Mouse (Mus musculus) heart, postnatal 14 days (tissue): ENCODE data around the gene Atxn7l1. TPM values are rescaled to one million over a fixed set of nuclear protein-coding genes. Genes with fewer than 3 reads are reported as not detected.

Source experiments
- DNase-seq, 2 experiments: peaks; one replicate each; pipeline ENCODE4 v3.0.0; 2021 to 2022
- intact Hi-C: fragments of 180-260 bp; cut with DNase I; formaldehyde crosslinking; loops from one replicate; pipeline ENCODE4 v1.15.1; 2025
- total RNA-seq, 2 experiments: library from RNA; stranded (reverse); gene quantifications; 2 replicates each; pipeline ENCODE4 v1.2.3; 2021

The Atxn7l1 gene
- total RNA-seq, 2 experiments from 2014 or later, result 17.1 to 18.6 TPM

DNA sequence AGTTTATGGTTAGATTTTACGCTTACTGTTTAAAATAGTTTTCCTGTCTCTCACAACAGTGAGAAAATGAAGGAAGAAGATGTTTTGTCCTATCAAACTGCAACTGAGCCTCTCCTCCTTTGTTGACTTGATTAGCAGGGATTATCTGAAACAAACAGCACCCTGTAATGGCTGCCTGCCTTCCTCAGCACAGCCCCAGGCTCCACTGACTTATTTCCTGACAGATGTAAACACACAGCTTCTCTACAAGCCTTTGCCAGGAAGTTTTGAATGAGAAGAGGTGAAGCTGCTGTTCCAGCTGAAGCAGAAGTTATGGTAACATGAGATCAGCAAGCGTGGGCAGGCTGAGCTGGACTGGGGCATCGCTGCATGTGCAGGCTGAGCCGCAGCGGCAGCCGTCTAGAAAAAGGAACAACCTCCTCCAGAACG lies 255.8 kb downstream of the Atxn7l1 start:
- DNase-seq, result peak in 1 of 2 experiments; percentile 4
- intact Hi-C loops, result no loop called here

- DNase-seq, result no peak
- intact Hi-C loops, result no loop called here
Measured at GRCm38 (mm10) chr12:33404996-33405395, 257.5 kb downstream of the Atxn7l1 start.

DNA sequence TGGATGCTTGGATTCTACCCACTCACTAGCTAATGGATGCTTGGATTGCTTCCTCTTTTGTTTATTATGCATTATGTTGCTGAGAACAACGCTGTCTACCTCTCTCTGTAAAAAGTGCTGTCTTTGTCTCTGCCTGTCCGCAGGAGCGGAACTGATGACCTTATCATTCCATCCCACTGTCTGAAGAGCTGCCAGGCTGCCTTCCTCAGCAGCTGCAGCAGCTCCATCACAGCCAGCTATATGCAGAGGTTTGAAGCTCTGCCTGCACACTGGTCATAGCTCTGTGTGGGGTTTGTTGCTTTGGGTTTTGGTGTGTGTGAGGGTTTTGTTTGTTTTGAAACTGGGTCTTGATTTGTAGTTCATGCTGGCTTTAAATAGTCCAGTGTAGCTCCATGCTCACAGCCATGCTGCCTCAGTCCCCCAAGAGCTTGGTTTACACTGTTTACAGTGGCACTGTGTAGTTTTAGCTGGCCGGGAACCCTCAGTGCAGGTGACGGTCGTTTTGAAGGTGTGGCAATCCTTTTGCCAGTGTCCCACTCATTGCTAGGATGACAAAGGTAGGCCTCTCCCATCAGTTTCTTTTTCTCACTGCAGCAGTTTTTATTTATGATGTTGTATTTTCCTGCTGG lies 258.0 kb downstream of the Atxn7l1 start:
- intact Hi-C loops, result no loop called here
- no peak for DNase-seq

- intact Hi-C loops, result no loop called here
Measured at GRCm38 (mm10) chr12:33411580-33412151, 264.2 kb downstream of the Atxn7l1 start.

More at GRCm38 (mm10) chr12:33411580-33412151, 264.2 kb downstream of the Atxn7l1 start:
- DNase-seq, result no peak

Other genes starting within 250 kb of the Atxn7l1 start
- 10 to 100 TPM; 87.4 to 88.3 TPM for gene Sypl, start 193.8 kb upstream of the Atxn7l1 start, total RNA-seq
- gene Cdhr3, start 54.8 kb upstream of the Atxn7l1 start, total RNA-seq, result 1 to 10 TPM in 1 of 2 experiments, under 1 TPM in 1; 0.59 to 1.8 TPM
- under 1 TPM in 1 of 2 experiments, not detected in 1; 0.45 TPM for gene Efcab10, start 247.2 kb downstream of the Atxn7l1 start, total RNA-seq